Mouse (Mus musculus): ENCODE data around the gene Adora3. TPM values are rescaled to one million over a fixed set of nuclear protein-coding genes. Genes with fewer than 3 reads are reported as not detected.
A peak's percentile ranks its signal among the peaks of the same experiment; 100 is the strongest.

The Adora3 gene
- 0.10 TPM in 1 of 2 replicates, not detected in the other for polyA plus RNA-seq (2014; fragmentation: Nextera tagmentation; extraction: Ambion mirVana)

DNA sequence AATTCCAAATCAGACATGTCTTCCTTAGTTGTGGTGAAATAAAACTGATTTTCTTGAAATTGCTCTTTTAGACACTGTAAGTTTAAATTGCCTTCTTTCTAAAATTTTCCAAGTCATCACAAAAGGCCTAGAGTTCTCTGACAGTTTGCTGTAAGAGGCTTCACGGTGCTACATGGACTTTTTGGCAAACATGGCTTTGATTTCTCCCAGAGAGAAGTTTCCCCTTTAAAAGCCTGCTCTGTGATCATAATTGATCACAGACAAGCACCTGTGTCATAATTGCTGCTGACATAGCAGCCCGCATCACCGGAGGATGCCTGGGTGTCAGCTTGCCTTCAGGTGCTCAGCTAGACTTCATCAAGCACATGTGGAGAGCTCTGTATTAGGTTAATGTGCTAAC lies at the start of gene Adora3, which contains the start of gene Tmigd3:
TSS of gene Adora3 (plus strand) at position 301 of the 400 bp plus-strand sequence.
TSS of gene Tmigd3 (plus strand) at position 346 of the 400 bp plus-strand sequence.
- Histone ChIP-seq H3K4me3 (ENCODE audit: low read depth, low read length) (no peak within 1 kb of the TSS), H3K36me3 (ENCODE audit: control insufficient read depth, insufficient read depth, low read length) (no peaks in the 10 kb centered on the region), H3K4me2 (no peak within 1 kb of the TSS), H3K9ac (ENCODE audit: low read depth, low read length) (no peak within 1 kb of the TSS), H3K27ac (ENCODE audit: low read depth, low read length) (no peak within 1 kb of the TSS), H3K27me3 (ENCODE audit: control insufficient read depth, insufficient read depth, low read length) (no peaks in the 10 kb centered on the region), H3K9me3 (replicated peaks; ENCODE audit: control insufficient read depth, low read length) (no peaks in the 10 kb centered on the region), H3K4me1 (ENCODE audit: control insufficient read depth, insufficient read depth, low read length) (peaks cover 12% of the 10 kb centered on the region)
- no peak for ATAC-seq (replicated peaks; ENCODE audit: insufficient number of reproducible peaks, low FRiP score, low TSS enrichment)
- WGBS (ENCODE audit: insufficient replicate concordance): 93% methylated on average over 3 of the region's 3 CpGs

DNA sequence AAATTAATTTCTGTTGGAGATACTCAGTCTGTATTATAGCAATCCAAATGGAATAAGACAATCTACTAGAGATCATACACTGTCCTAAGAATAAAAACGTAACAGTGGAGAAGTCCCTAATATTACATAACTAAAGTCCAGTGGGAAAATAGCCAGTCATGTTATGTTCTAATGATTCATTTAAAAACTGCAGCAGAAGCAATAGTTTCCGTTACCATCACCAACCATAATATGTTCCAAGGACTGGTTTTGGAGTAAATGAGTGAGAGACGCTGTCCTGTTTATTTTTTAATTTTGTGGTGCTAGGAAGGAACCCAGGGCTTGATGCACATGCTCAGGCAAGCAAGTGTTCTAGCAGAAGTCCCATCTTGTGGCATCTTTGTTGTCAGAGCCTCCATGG lies 49.2 kb upstream of the Adora3 start:
- WGBS (ENCODE audit: insufficient replicate concordance): 83% methylated on average over 3 of the region's 3 CpGs
- H3K4me2 ChIP-seq: no peak overlapping the region
- ATAC-seq (replicated peaks; ENCODE audit: insufficient number of reproducible peaks, low FRiP score, low TSS enrichment): no peak
- H3K27me3 ChIP-seq (ENCODE audit: control insufficient read depth, insufficient read depth, low read length): peaks cover 45% of the 10 kb centered on the region
- no peak overlapping the region for H3K27ac ChIP-seq (ENCODE audit: low read depth, low read length)
- H3K36me3 ChIP-seq (ENCODE audit: control insufficient read depth, insufficient read depth, low read length): no peaks in the 10 kb centered on the region
- H3K9ac ChIP-seq (ENCODE audit: low read depth, low read length): no peak overlapping the region
- H3K9me3 ChIP-seq (replicated peaks; ENCODE audit: control insufficient read depth, low read length): no peaks in the 10 kb centered on the region
- H3K4me1 ChIP-seq (ENCODE audit: control insufficient read depth, insufficient read depth, low read length): peaks cover 25% of the 10 kb centered on the region
- H3K4me3 ChIP-seq (ENCODE audit: low read depth, low read length): no peak overlapping the region

DNA sequence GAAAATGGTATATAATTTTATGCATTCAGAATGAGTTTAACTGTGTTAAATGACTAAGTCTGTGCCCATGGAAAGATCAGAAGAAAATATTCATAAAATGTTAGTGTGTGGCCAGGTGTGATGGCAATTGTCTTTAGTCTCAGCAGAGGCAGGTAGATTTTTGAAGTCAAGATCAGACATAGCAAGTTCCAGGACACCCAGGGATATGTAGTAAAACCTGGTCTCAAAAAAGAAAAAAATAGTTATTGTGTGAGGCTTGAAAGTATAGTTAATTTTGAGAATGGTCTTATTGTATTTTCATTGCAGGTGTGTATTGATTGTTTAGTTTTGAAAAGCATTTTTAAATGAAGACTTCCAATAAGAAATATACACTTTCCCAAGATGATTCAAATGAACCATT lies 47.0 kb upstream of the Adora3 start:
- Histone ChIP-seq H3K4me2 (no peak overlapping the region), H3K9me3 (replicated peaks; ENCODE audit: control insufficient read depth, low read length) (no peaks in the 10 kb centered on the region), H3K4me3 (ENCODE audit: low read depth, low read length) (no peak overlapping the region), H3K27ac (ENCODE audit: low read depth, low read length) (no peak overlapping the region), H3K36me3 (ENCODE audit: control insufficient read depth, insufficient read depth, low read length) (no peaks in the 10 kb centered on the region), H3K4me1 (ENCODE audit: control insufficient read depth, insufficient read depth, low read length) (peaks cover 20% of the 10 kb centered on the region), H3K9ac (ENCODE audit: low read depth, low read length) (no peak overlapping the region), H3K27me3 (ENCODE audit: control insufficient read depth, insufficient read depth, low read length) (peaks cover 37% of the 10 kb centered on the region)
- ATAC-seq (replicated peaks; ENCODE audit: insufficient number of reproducible peaks, low FRiP score, low TSS enrichment): no peak

DNA sequence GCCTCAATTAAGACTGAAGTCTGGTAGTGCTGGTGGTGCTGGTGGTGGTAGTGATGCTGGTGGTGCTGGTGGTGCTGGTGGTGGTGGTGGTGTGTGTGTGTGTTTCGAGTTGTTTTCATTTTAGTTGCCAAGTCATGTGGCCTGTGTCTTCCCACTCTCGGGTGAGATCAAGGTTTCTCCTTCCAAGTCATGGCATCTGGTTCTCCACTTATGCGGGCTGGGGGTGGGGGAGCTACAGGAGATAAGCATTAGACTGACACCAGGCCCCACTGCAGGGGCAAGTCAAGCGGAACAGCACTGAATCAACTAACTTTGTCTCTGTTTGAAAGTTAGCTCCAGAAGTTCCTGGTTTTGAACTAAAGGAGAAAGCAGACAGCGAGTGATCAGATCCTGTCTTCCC lies 46.6 kb upstream of the Adora3 start:
- no peak overlapping the region; the same call in 1 of the 2 replicates for H3K4me2 ChIP-seq
- H3K9me3 ChIP-seq (replicated peaks; ENCODE audit: control insufficient read depth, low read length): no peaks in the 10 kb centered on the region
- no peak overlapping the region for H3K9ac ChIP-seq (ENCODE audit: low read depth, low read length)
- peaks cover 34% of the 10 kb centered on the region for H3K27me3 ChIP-seq (ENCODE audit: control insufficient read depth, insufficient read depth, low read length)
- peaks cover 18% of the 10 kb centered on the region for H3K4me1 ChIP-seq (ENCODE audit: control insufficient read depth, insufficient read depth, low read length)
- H3K27ac ChIP-seq (ENCODE audit: low read depth, low read length): no peak overlapping the region
- no peak overlapping the region for H3K4me3 ChIP-seq (ENCODE audit: low read depth, low read length)
- 18% methylated on average over 5 of the region's 5 CpGs for WGBS (ENCODE audit: insufficient replicate concordance)
- no peak for ATAC-seq (replicated peaks; ENCODE audit: insufficient number of reproducible peaks, low FRiP score, low TSS enrichment)
- H3K36me3 ChIP-seq (ENCODE audit: control insufficient read depth, insufficient read depth, low read length): no peaks in the 10 kb centered on the region

DNA sequence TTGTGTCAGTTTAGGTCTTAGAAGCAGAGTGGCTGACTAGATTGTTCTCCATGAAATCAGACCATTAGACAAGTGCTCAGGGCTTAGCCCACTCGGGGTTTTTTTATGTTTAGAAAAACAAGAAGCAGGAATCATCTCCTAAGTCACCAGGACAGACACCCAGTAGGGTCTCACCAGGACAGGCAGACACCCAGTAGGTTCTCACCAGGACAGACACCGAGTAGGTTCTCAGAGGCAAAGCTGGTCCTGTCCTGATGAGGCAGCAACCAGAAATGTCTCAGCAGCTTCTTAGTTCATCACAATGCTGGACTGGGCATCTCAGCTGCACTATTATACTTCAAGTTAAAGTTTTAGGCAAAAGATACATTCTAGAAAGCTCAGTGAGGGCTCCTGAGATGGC lies 46.0 kb upstream of the Adora3 start:
- WGBS (ENCODE audit: insufficient replicate concordance): 44% methylated on average over 2 of the region's 2 CpGs
- no peak for ATAC-seq (replicated peaks; ENCODE audit: insufficient number of reproducible peaks, low FRiP score, low TSS enrichment)
- H3K4me1 ChIP-seq (ENCODE audit: control insufficient read depth, insufficient read depth, low read length): peaks cover 18% of the 10 kb centered on the region
- H3K36me3 ChIP-seq (ENCODE audit: control insufficient read depth, insufficient read depth, low read length): no peaks in the 10 kb centered on the region
- no peaks in the 10 kb centered on the region for H3K9me3 ChIP-seq (replicated peaks; ENCODE audit: control insufficient read depth, low read length)
- H3K9ac ChIP-seq (ENCODE audit: low read depth, low read length): no peak overlapping the region
- H3K4me2 ChIP-seq: no peak overlapping the region
- H3K27me3 ChIP-seq (ENCODE audit: control insufficient read depth, insufficient read depth, low read length): peaks cover 30% of the 10 kb centered on the region
- no peak overlapping the region for H3K4me3 ChIP-seq (ENCODE audit: low read depth, low read length)
- H3K27ac ChIP-seq (ENCODE audit: low read depth, low read length): no peak overlapping the region

DNA sequence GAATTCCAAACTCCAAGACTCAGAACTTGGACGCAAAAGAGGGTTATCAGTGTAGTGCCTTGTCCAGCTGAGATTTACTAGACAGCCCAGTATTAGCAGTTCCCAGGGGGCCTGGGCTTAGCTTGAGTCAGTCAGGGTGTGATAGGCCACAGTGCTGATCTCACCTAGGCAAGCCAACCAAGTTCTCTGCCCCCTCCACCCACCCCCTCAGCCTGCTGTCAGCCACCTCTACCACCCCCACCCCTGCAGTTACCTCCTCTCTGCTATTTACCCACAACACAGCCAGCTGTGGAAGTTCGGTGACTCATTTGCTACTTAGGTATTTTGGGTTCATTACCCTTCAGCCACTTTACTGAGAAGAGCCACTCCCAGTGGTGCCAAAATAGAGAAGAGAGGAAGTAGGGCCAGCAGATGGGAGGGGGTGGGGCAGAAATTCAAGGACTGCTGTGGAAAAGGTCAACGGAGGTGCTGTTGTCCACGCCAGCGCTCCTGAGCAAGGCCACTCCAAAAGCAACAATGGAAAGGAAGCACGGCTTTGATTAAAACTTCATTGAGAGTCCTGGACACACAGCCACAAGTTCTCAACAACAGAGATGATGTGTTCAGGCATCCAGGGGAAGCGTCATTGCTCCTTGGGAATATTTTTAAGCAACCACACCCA lies 45.0 kb upstream of the Adora3 start:
- H3K36me3 ChIP-seq (ENCODE audit: control insufficient read depth, insufficient read depth, low read length): no peaks in the 10 kb centered on the region
- peaks cover 18% of the 10 kb centered on the region for H3K4me1 ChIP-seq (ENCODE audit: control insufficient read depth, insufficient read depth, low read length)
- no peak overlapping the region for H3K4me3 ChIP-seq (ENCODE audit: low read depth, low read length)
- H3K9me3 ChIP-seq (replicated peaks; ENCODE audit: control insufficient read depth, low read length): no peaks in the 10 kb centered on the region
- peaks cover 20% of the 10 kb centered on the region for H3K27me3 ChIP-seq (ENCODE audit: control insufficient read depth, insufficient read depth, low read length)
- 0 out of 2 replicates have a peak overlapping the region, but pooled peaks have one; percentile 3 for H3K4me2 ChIP-seq
- 36% methylated on average over 7 of the region's 7 CpGs for WGBS (ENCODE audit: insufficient replicate concordance)
- H3K9ac ChIP-seq (ENCODE audit: low read depth, low read length): no peak overlapping the region
- H3K27ac ChIP-seq (ENCODE audit: low read depth, low read length): no peak overlapping the region
- ATAC-seq (replicated peaks; ENCODE audit: insufficient number of reproducible peaks, low FRiP score, low TSS enrichment): 0 out of 2 replicates have a peak, but pooled peaks have one; percentile 22

DNA sequence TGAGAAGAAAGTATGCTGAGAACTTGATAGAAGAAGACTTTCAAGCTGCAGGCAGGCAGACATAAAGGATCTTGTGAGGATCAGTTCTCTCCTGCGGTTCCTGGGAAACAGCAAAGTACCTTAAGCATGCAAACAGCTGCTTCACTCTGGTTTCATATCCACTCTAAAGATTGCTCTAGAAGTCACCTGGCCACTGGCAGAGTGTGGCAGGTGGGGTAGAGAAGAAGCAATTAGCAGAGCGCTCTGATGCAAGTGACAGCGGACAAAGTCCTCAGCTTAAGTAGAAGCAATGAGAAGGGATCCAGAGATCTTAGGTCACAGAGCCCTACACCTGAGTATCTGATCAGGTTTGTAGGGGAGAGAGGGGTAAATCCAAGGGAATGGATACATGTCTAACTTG lies 39.1 kb upstream of the Adora3 start:
- no peak for ATAC-seq (replicated peaks; ENCODE audit: insufficient number of reproducible peaks, low FRiP score, low TSS enrichment)
- no peaks in the 10 kb centered on the region for H3K4me1 ChIP-seq (ENCODE audit: control insufficient read depth, insufficient read depth, low read length)
- no peak overlapping the region for H3K4me3 ChIP-seq (ENCODE audit: low read depth, low read length)
- no peaks in the 10 kb centered on the region for H3K9me3 ChIP-seq (replicated peaks; ENCODE audit: control insufficient read depth, low read length)
- WGBS (ENCODE audit: insufficient replicate concordance): 91% methylated on average over 3 of the region's 3 CpGs
- no peak overlapping the region for H3K4me2 ChIP-seq
- no peaks in the 10 kb centered on the region for H3K36me3 ChIP-seq (ENCODE audit: control insufficient read depth, insufficient read depth, low read length)
- H3K27me3 ChIP-seq (ENCODE audit: control insufficient read depth, insufficient read depth, low read length): no peaks in the 10 kb centered on the region
- no peak overlapping the region for H3K27ac ChIP-seq (ENCODE audit: low read depth, low read length)
- no peak overlapping the region for H3K9ac ChIP-seq (ENCODE audit: low read depth, low read length)

DNA sequence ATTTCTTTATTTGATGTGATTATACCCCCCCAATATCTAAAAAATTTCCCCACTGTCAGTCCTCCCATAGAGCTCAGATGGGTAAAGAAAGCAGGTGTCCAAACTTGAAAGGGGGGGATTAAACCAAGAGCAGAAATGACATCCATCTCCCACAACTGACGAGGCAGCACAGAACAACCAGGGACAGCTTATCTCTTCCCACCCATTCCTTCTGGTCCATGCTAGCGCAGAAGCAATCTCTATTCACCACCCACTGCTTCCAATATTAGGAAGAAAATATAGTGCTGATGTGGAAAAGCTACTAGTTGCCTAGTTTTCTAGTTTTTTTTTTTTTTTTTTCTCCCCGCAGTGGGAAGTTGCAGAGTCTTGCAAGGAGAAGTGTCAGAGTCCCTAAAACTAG lies 34.8 kb upstream of the Adora3 start:
- no peaks in the 10 kb centered on the region; the same call in 1 of the 2 replicates for H3K27me3 ChIP-seq (ENCODE audit: control insufficient read depth, insufficient read depth, low read length)
- 48% methylated on average over 3 of the region's 3 CpGs for WGBS (ENCODE audit: insufficient replicate concordance)
- H3K9ac ChIP-seq (ENCODE audit: low read depth, low read length): no peak overlapping the region
- no peaks in the 10 kb centered on the region for H3K36me3 ChIP-seq (ENCODE audit: control insufficient read depth, insufficient read depth, low read length)
- no peaks in the 10 kb centered on the region for H3K4me1 ChIP-seq (ENCODE audit: control insufficient read depth, insufficient read depth, low read length)
- H3K9me3 ChIP-seq (replicated peaks; ENCODE audit: control insufficient read depth, low read length): no peaks in the 10 kb centered on the region
- no peak overlapping the region for H3K4me2 ChIP-seq
- no peak overlapping the region for H3K4me3 ChIP-seq (ENCODE audit: low read depth, low read length)
- H3K27ac ChIP-seq (ENCODE audit: low read depth, low read length): no peak overlapping the region
- no peak for ATAC-seq (replicated peaks; ENCODE audit: insufficient number of reproducible peaks, low FRiP score, low TSS enrichment)

DNA sequence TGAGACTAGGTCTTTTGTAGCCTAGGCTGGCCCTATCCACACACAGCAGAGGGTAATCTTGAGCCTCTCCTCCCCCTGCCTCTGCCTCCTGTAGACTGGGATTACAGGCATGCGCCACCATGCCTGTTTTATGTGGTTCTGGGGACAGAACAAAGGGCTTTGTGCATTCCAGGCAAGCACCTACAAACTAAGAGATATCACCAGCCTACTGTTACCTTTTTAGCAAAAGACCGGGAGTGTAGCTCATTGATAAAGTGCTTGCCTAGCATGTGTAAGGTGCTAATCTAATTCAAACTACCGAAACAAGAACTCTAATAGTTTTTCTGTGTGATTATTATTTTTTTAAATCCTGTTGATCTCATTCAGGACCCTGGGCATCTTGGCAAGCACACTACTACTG lies 33.8 kb upstream of the Adora3 start:
- no peaks in the 10 kb centered on the region for H3K4me1 ChIP-seq (ENCODE audit: control insufficient read depth, insufficient read depth, low read length)
- no peaks in the 10 kb centered on the region for H3K36me3 ChIP-seq (ENCODE audit: control insufficient read depth, insufficient read depth, low read length)
- no peak overlapping the region for H3K9ac ChIP-seq (ENCODE audit: low read depth, low read length)
- ATAC-seq (replicated peaks; ENCODE audit: insufficient number of reproducible peaks, low FRiP score, low TSS enrichment): no peak
- H3K4me2 ChIP-seq: no peak overlapping the region
- WGBS (ENCODE audit: insufficient replicate concordance): 65% methylated on average over 3 of the region's 3 CpGs
- H3K9me3 ChIP-seq (replicated peaks; ENCODE audit: control insufficient read depth, low read length): no peaks in the 10 kb centered on the region
- no peak overlapping the region for H3K27ac ChIP-seq (ENCODE audit: low read depth, low read length)
- no peak overlapping the region for H3K4me3 ChIP-seq (ENCODE audit: low read depth, low read length)
- peaks cover 2% of the 10 kb centered on the region; the same call in 1 of the 2 replicates for H3K27me3 ChIP-seq (ENCODE audit: control insufficient read depth, insufficient read depth, low read length)

Data from heart, embryonic 11.5 days (tissue).